Mouse (Mus musculus): ENCODE measurements around the gene Srd5a3. TPM values are rescaled to one million over a fixed set of nuclear protein-coding genes. Genes with fewer than 3 reads are reported as not detected.

Srd5a3 gene
- polyA plus RNA-seq (2015; fragmentation: Illumina TruSeq; extraction: RNeasy Lipid Tissue Mini Kit (QIAGEN cat#74804); ENCODE audit: insufficient read depth, low replicate concordance): 46.9 TPM

DNA sequence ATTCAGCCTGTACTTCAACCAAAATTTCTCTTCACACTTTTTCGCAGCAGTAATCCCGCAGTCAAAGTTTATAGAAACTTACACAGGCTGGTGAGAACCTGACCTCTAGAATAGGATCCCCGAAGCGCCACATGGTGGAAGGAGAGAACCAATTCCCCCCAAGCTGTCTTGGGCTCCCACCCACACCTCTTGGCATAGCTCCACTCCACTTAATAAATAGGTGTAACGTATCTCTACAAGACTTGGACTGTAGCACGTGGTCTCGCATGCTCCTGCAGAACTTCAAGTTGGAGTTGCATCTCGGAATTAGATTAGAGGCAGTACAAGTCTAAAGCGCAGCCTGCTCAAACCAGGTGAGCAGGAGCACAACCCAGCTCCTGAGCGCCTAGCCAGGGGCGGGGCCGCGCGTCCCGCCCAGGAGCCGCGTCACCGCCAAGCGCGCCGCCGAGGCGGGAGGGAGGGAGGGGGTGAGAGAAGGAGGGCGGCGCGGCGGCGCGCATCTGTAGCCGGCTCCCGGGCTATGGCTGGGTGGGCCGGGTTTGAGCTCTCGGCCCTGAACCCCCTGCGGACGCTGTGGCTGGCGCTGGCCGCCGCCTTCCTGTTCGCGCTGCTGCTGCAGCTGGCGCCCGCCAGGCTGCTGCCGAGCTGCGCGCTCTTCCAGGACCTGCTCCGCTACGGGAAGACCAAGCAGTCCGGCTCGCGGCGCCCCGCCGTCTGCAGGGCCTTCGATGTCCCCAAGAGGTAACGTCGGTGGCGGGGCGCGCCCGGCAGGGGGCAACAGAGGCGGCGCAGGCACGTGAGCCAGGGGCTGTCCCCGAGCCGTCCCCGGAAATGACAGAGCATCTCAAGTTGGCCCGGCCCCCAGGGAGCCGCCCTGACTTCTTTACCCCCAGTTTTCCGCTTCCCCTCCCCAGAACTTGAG is at the start of gene Srd5a3:
TSS of gene Srd5a3 (plus strand) at position 464 of the 922 bp plus-strand sequence.

GRCm38 (mm10) chr5:76183750-76184261 is 43.7 kb downstream of the Srd5a3 start, which contains the start of gene Tmem165:
TSS of gene Tmem165 (plus strand) at chr5:76183880.

Other genes with a start within 250 kb of the Srd5a3 start
- gene Kdr, start 161.8 kb upstream of the Srd5a3 start, polyA plus RNA-seq (2015; fragmentation: Illumina TruSeq; extraction: RNeasy Lipid Tissue Mini Kit (QIAGEN cat#74804); ENCODE audit: insufficient read depth, low replicate concordance): 23.3 TPM
- 77.7 TPM for gene Tmem165, start 43.6 kb downstream of the Srd5a3 start, polyA plus RNA-seq (2015; fragmentation: Illumina TruSeq; extraction: RNeasy Lipid Tissue Mini Kit (QIAGEN cat#74804); ENCODE audit: insufficient read depth, low replicate concordance)
- gene Clock, start 164.5 kb downstream of the Srd5a3 start, polyA plus RNA-seq (2015; fragmentation: Illumina TruSeq; extraction: RNeasy Lipid Tissue Mini Kit (QIAGEN cat#74804); ENCODE audit: insufficient read depth, low replicate concordance): 21.2 TPM
- gene Pdcl2, start 190.9 kb downstream of the Srd5a3 start, polyA plus RNA-seq (2015; fragmentation: Illumina TruSeq; extraction: RNeasy Lipid Tissue Mini Kit (QIAGEN cat#74804); ENCODE audit: insufficient read depth, low replicate concordance): not detected
- gene Nmu, start 223.5 kb downstream of the Srd5a3 start, polyA plus RNA-seq (2015; fragmentation: Illumina TruSeq; extraction: RNeasy Lipid Tissue Mini Kit (QIAGEN cat#74804); ENCODE audit: insufficient read depth, low replicate concordance): not detected

Measured in spleen, adult 10 weeks (tissue).